Mouse (Mus musculus): ENCODE data around the gene Gm20422. TPM values are rescaled to one million over a fixed set of nuclear protein-coding genes. Genes with fewer than 3 reads are reported as not detected.

Gm20422 gene
- 0.19 TPM in 1 of 2 replicates, not detected in the other for polyA plus RNA-seq (2012; rRNA removed)

DNA sequence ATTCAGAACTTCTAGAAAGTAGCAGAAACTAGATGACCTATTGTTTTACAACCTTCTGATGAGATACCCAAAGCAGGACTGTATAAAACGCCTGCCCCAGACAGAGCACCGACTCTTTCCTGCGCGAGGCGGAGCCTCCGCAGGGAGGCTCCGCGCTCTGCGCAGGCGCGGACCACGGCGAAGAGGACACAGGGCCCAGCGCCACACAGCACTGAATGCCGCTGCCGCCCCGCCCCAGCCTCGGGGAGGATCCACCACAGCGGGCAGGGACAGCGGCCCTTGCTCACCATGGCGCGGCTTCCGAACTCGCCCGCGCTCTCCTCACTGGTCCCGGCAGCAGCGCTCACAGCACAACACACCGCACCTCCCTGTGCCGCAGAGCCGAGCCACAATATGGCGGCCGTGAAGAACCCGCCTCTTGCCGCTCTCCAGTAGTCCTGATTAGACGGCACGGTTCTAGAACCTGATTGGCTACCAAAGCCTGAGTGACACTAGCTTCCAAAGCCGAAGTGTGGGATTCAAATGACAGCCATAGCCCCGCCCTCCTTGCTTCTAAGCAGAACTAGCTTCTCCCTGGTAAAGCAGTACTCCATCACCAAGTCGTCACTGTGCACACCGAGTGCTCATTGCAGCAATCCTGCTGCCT, at the start of gene Gm20422:
Gene Gm20422, minus strand, starts transcription at position 384 of the 646 bp plus-strand sequence.

DNA sequence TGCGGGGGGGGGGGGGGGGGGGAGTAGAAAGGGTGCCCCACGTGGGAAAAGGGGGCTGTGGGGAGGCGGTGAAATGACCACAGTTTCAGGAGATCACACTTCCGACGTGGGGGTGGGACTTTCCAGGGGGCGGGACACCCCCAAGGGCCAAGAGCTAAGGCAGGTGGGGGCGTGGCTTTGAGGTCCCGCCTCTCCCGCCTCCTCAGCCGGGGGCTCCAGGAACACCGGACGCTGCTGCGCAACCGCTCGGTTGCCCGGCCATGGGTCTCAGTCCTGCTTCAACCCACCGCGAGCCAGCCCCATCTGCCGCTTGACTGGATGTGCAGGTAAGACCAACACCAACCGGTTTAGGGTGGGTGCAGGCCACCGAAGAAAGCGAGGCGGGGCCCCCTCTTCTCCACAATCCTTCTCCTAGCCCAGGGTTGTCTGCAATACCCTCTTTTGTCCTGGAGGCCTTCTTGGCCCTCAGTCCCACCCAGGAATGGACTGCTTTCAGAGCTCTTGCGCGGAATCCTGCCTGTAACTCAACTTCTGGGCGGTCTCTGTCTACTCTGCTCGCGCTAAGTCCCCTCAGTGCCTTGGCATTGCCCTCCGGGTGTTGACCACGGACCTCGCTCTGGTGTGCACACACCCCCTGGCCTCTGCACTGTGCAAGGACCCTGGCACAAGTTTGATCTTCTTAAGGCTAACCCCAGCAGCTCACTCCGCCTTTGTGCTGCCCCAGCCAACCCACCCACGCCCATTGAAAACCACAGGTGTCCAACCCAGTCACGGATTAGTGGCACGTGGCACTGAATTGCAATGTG, 47.9 kb upstream of the Gm20422 start, which contains the start of gene Lpar2:
Gene Lpar2, plus strand, starts transcription at position 44 of the 806 bp plus-strand sequence.

DNA sequence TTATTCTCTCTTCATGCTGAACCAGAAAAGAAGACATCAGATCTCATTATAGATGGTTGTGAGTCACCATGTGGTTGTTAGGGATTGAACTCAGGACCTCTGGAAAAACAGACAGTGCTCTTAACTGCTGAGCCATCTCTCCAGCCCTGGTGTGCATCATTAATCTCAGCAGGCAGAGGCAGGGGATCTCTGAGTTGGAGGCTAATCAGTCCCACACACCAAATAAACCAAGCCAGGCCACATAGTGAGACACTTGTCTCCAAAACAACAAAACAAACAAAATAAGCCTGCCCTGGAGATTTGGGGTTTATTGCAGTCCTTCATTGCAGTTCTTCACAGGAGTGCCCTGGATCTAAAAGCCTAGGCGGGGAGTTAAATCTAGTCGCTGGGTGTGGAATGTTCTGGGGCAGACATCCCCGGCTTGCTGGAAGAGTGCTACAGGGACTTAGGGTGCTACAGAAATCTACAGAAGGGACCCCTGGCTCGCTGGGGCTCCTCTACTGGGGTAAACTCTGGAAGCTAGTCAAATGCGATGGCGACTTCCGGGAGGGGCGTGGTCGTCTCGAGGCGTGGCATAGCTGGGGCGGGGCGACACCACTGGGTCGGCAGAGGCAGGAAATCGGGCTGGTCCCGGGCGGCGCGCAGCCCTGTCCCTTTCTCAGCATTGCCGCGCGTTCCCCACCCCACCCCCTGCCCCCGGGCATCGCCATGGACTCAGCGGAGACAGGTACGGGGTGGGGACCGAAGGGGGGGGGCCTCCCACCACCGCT, 33.6 kb upstream of the Gm20422 start, which contains the start of gene Gmip:
Gene Gmip, plus strand, starts transcription at position 586 of the 770 bp plus-strand sequence.

DNA sequence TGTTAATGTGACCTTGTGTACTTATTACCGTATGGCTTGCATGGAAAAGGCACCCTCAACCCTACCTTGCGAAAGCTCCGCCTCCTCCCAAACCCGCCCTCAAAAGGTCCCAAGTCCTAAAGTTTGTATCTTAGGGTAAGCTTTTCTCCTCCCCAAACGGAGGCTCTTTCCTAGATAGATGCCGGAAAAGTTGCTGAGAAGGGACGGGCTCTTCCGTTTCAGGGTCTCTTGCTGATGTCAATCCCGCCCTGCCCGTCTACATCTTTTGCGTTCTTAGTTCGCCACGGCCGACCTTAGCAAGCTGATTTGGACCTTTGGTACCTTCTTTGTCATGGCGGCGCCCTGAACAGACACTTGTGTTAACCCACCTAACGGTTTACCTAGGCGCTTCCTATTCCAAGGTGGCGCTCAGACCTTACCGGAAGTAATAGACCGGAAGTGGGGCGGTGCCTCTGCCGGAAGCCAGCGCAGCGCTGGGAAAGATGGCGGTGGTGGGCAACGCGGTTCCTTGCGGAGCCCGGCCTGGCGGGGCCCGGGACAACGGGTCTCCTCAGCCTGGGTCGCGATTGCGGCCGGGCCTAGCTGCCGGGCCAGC, 16.2 kb upstream of the Gm20422 start, which contains the start of the genes Atp13a1 and Zfp866:
Gene Atp13a1, plus strand, starts transcription at position 391 of the 595 bp plus-strand sequence.
Gene Zfp866, minus strand, starts transcription at position 406 of the 595 bp plus-strand sequence.

DNA sequence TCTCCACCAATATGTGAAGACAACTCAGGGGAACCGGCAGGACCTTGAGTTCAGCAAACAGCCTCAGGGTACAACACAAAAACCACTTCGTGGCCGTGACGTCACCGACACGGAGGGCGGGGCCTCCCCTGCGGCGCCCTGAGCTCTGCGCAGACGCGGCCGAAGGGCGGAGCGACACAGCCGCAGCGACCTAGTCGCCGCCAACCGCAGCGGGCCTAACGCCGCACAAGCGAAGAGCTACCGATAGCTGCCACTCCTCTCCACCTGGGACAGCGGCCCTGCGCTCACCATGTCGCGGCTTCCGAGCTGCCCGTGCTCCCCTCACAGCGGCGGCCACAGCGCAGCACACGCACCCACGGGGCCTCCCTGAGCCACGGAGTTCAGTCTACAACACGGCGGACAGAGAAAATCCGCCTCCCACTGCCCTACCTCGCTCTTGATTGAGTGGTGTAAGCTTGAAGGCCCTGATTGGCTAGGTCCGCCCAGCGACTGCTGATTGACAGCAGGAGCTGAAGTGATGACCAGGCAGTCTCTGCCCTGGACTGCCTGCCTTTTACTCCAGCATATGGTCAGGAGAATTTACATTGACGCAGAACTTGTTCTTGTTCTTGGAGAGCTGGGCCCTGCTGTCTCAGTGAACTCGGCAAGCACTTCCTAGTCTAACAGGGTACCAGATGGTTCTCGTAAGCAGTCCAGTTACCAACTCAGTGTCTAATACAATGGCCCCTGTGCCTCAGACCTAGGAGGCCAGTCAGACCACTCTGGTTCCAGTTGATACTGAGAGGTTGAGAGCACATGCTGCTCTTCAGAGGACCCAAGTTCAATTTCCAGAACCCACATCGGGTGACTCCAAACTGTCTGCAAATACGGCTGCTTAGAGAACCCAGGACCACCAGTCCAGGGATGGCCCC, 24.9 kb downstream of the Gm20422 start, which contains the start of gene Zfp963:
Gene Zfp963, minus strand, starts transcription at position 427 of the 911 bp plus-strand sequence.

DNA sequence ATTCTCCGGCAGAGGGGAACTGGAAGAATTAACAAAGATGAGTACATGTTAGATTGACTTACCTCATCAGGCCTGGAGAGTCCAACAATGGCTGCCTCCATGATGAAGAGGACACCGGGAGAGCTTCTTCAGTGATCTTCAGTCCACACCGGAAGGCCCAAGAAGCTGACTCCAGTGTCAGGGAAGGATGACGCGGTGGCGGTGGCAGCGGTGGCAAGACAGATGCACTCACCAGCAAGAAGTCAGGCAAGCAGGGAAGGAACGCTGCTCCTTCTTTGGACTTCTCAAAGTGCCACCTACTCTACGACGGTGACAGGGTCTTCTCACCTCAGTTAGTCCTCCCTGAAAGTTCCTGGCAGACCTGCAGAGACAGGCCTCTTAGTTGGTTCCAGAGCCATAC, 64.1 kb downstream of the Gm20422 start, which contains the start of gene Zfp869:
Gene Zfp869, minus strand, starts transcription at position 101 of the 400 bp plus-strand sequence.

Other genes starting within 250 kb of the Gm20422 start
- gene Zfp868, start 149.3 kb downstream of the Gm20422 start, polyA plus RNA-seq (2012; rRNA removed): 1.1 and 1.8 TPM in 2 replicates
- 0.06 and 0.08 TPM in 2 replicates for gene Zfp964, start 120.4 kb downstream of the Gm20422 start, polyA plus RNA-seq (2012; rRNA removed)
- gene Zfp869, start 64.2 kb downstream of the Gm20422 start, polyA plus RNA-seq (2012; rRNA removed): 0.12 and 0.14 TPM in 2 replicates
- 0.19 and 0.43 TPM in 2 replicates for gene Zfp963, start 24.9 kb downstream of the Gm20422 start, polyA plus RNA-seq (2012; rRNA removed)
- 44.2 and 48.8 TPM in 2 replicates for gene Atp13a1, start 16.3 kb upstream of the Gm20422 start, polyA plus RNA-seq (2012; rRNA removed)
- 0.99 and 1.7 TPM in 2 replicates for gene Zfp866, start 16.3 kb upstream of the Gm20422 start, polyA plus RNA-seq (2012; rRNA removed)
- gene Gmip, start 33.8 kb upstream of the Gm20422 start, polyA plus RNA-seq (2012; rRNA removed): 23.4 and 25.5 TPM in 2 replicates
- gene Lpar2, start 47.5 kb upstream of the Gm20422 start, polyA plus RNA-seq (2012; rRNA removed): 2.4 and 3.4 TPM in 2 replicates
- 2.4 and 5.1 TPM in 2 replicates for gene Pbx4, start 57.6 kb upstream of the Gm20422 start, polyA plus RNA-seq (2012; rRNA removed)
- gene Cilp2, start 112.8 kb upstream of the Gm20422 start, polyA plus RNA-seq (2012; rRNA removed): 0.17 and 0.34 TPM in 2 replicates
- 0.88 and 1.7 TPM in 2 replicates for gene Tssk6, start 127.3 kb upstream of the Gm20422 start, polyA plus RNA-seq (2012; rRNA removed)
- gene Ndufa13, start 127.7 kb upstream of the Gm20422 start, polyA plus RNA-seq (2012; rRNA removed): 58.7 and 79.5 TPM in 2 replicates
- 1.7 and 2.6 TPM in 2 replicates for gene Yjefn3, start 127.8 kb upstream of the Gm20422 start, polyA plus RNA-seq (2012; rRNA removed)
- 41.2 and 45.5 TPM in 2 replicates for gene Gatad2a, start 221.5 kb upstream of the Gm20422 start, polyA plus RNA-seq (2012; rRNA removed)

All from stomach, adult 2 months (tissue).